Mouse (Mus musculus): ENCODE measurements around the gene Katnbl1.

DNA sequence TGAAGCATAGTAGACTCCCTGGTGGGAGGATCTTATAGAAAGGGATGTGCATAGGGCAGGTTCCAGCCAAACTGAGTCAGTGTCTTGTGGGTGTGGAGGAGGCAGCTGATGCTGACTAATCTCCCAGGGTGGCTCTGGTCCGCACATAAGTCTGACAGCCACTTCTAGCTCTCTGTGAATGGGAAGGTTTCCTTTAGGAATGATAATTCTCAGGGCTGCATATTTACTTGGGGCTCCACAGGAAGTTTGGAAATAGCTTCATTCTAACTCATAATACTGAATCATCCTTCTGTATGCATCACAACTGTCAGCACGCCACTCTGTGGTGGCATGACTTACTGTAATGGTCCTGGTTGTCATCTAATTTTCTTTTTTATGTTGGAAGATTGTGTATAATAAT lies 64.5 kb downstream of the Katnbl1 start:
- no peak for TF ChIP-seq CTCF (IDR thresholded peaks at IDR 0.05; ENCODE audit: extremely low read depth, insufficient read depth, low read length)
- TF ChIP-seq POLR2A (IDR thresholded peaks at IDR 0.05; ENCODE audit: extremely low read depth, insufficient read depth, low read length) = no peak

All from cortical plate, adult 2 months (tissue).